ENCODE assay signal across 10 mouse cellular contexts in the genomic region with DNA sequence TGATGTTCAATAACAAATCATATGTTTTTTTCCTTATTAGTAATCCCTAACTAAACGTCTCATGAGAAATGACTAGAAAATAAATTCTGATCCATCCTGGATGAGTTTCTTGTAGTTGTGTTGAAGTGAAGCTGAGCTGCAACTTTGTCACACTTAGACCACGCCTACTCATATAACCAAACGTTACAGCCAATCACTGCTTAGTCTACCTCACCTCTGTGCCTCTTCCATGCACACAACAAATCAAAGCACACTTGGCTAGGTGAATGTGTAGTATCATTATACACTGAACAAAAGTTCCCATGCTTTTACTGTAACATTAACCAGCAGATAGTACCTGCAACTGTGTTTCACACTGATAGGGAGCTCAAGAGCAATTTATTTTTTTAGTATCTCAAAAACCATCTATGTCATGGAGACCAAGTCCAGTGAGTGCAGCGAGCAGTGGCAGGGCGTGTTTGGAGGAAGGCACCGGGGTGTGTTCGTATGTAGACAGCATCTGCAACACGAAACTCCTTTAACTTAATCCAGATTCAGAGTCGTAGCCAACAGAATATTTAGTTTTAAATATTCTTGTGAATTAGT. TPM values are rescaled to one million over a fixed set of nuclear protein-coding genes. Genes with fewer than 3 reads are reported as not detected.
DNase-seq lines count a peak whose midpoint lies in the region; ATAC-seq lines count a peak whose summit lies in the region.
"Had no signal": no experiment of that assay in that cellular context is flagged by ENCODE, and none has a peak within 500 bp of the region (broad histone marks: within the 10 kb centered on the region; RNA-seq: fewer than 3 reads in every experiment).

No protein-coding gene starts in this region.

- DNase-seq in cerebellum, adult 18-20 months, result peak; percentile 25 to 37
- no peak for DNase-seq in cerebellum, postnatal 4 days (ENCODE audit: low spot score in 2 of 2)
- DNase-seq in heart, postnatal 36 days, result no peak
- DNase-seq in heart, postnatal 4 days, result peak; percentile 19
- DNase-seq in skeletal muscle tissue, adult 2 months (ENCODE audit: low read depth, low spot score), result peak; percentile 24
- DNase-seq in thymus, postnatal 14 days, result no peak
- no peak for DNase-seq in left cerebral cortex, postnatal 10 days (ENCODE audit: extremely low spot score in 1 of 2, low spot score in 2 of 2)
- DNase-seq: kidney, adult 11 months; liver, postnatal 0 days had no signal

- no peaks in the 10 kb centered on the region for H3K36me3 ChIP-seq in heart, embryonic 16.5 days (ENCODE audit: control insufficient read depth, insufficient read depth)

- intact Hi-C loops in heart, postnatal 36 days (cut with DNase I), result no loop called here
- intact Hi-C loops in left cerebral cortex, postnatal 10 days (cut with DNase I), result no loop called here

- peak; percentile 67 for ATAC-seq in heart, embryonic 16.5 days (replicated peaks; ENCODE audit: extremely low read depth, insufficient read depth, low FRiP score)
- ATAC-seq: liver, postnatal 0 days had no signal

- 0 out of 2 replicates have a peak overlapping the region, but pooled peaks have one; percentile 11 for H3K27ac ChIP-seq in heart, embryonic 16.5 days (ENCODE audit: low read length)

- H3K9ac ChIP-seq in heart, embryonic 16.5 days (ENCODE audit: low read length), result no peak overlapping the region
- H3K9ac ChIP-seq: liver, postnatal 0 days had no signal

- peak overlapping the region; percentile 47 for H3K4me3 ChIP-seq in heart, embryonic 16.5 days (ENCODE audit: low read length)

- no peaks in the 10 kb centered on the region for H3K9me3 ChIP-seq in heart, embryonic 16.5 days (replicated peaks; ENCODE audit: control insufficient read depth, low read length)

- WGBS in heart, embryonic 16.5 days, result 35% methylated on average over 9 of the region's 9 CpGs

- H3K4me1 ChIP-seq in heart, embryonic 16.5 days (ENCODE audit: control insufficient read depth, insufficient read depth, low read length), result peaks cover 5% of the 10 kb centered on the region

- H3K4me2 ChIP-seq in heart, embryonic 16.5 days (ENCODE audit: low read depth, low read length), result peak overlapping the region; percentile 61

- no peaks in the 10 kb centered on the region for H3K27me3 ChIP-seq in heart, embryonic 16.5 days (ENCODE audit: control insufficient read depth, insufficient read depth, low read length)

RNA-seq across cellular contexts. Expression of gene Bmp5, which starts 3.7 kb away (rescaled TPM):
- 5.3 and 7.1 TPM in 2 replicates for polyA plus RNA-seq in heart, embryonic 16.5 days (2015; fragmentation: Nextera tagmentation; extraction: Ambion mirVana)
- under 1 TPM; 0.67 to 0.79 TPM for total RNA-seq in heart, postnatal 36 days (2021)
- total RNA-seq in heart, postnatal 4 days (2021), result 1 to 10 TPM; 3.2 TPM
- total RNA-seq in left cerebral cortex, postnatal 10 days (2021), result 1 to 10 TPM; 1.8 to 1.9 TPM

Comparison
In these comparisons a context has a peak if more than half of its experiments do, and no peak if none do; other contexts are left out.
1. DNase-seq: peak in cerebellum, adult 18-20 months (2 of 2), heart, postnatal 4 days (single experiment) and skeletal muscle tissue, adult 2 months (single experiment); none in cerebellum, postnatal 4 days (0 of 2), heart, postnatal 36 days (0 of 2), thymus, postnatal 14 days (single experiment) and left cerebral cortex, postnatal 10 days (0 of 2).